Mouse (Mus musculus): ENCODE measurements around the gene Crygs.
"Not testable (repeated sequence)": the region's sequence is repeated elsewhere in the genome, so short reads cannot be mapped to it uniquely, and the experiment has no call there.

The Crygs gene

GRCm38 (mm10) chr16:22782686-22783085 is 28.7 kb downstream of the Crygs start:
- no peak for DNase-seq (ENCODE audit: low spot score)

DNA sequence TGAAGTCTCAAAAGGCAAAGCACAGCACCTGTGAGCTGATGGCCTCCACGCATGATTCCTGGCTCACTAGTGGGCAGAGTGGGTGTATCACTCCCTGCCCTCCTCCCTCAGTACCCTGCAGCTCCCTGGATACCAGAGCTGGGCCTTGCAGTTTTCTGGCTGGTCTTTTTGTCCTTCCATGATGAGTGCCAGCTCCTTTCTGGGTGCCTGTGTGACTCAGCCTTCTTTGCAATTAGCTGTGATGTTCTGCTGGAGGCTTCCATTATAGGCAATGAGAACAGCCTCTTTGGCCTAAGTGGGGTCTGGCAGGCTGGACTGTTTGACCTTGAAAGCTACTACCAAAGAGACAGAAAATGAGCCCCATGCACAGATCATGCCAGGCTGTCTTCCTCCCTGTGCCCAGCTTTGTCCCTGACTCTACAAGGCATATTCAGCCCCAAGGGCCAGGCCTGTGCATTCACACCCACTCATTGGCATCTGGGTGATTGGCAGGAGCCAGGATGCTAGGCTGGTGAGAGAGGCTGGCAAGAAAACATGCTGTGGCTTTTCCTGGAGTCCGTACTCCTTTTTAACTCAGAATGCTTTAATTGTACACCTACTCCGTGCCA is 32.0 kb downstream of the Crygs start:
- no peak for DNase-seq (ENCODE audit: low spot score)

DNA sequence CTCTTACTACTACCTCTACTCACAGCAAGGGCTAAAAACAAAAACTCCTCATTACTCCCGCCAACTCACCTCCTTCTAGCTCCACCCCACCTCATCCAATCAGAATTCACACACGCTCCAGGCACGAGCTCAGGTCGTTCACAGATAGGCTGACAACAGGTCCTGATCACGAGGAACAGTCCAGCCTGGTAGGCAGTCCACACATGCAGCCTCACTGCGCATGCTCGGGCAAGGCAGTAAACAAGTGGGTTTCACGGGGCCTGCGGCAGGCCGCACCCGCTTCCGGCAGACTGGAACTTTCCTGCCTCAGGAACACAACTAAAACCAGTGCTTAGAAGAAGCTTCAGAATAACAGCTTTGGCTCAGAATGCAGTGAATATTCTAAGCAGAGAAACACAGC is 33.1 kb downstream of the Crygs start:
- not testable (repeated sequence) for DNase-seq (ENCODE audit: low spot score)

- no peak for DNase-seq (ENCODE audit: low spot score)
Observed at GRCm38 (mm10) chr16:22775471-22775985, 35.8 kb downstream of the Crygs start.

- no peak for DNase-seq (ENCODE audit: low spot score)
Observed at GRCm38 (mm10) chr16:22768661-22769060, 42.7 kb downstream of the Crygs start.

- no peak for DNase-seq (ENCODE audit: low spot score)
Observed at GRCm38 (mm10) chr16:22767405-22767804, 44.0 kb downstream of the Crygs start.

DNA sequence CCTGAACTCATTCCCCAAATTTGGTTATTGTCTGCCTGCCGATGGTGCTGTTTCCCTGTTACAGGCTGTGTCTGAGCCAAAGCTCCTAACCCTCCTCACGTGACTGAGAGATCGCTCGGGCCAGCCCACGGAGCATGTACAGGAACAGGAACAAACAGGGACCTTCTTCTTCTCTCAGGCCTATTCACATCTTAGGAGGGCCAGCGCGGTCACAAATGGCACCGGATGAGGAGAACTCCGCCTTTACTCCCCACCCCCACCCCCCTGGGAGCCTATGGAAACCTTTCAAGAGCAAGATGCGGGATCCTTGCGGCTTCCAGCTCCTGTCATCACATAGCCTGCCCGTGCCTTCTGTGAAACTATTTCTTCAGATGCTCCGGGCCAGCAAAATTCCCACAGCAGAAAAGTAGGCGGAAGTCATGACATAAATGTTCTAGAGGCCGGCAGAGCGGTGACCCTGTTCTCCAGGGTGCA is 44.6 kb downstream of the Crygs start:
- DNase-seq (ENCODE audit: low spot score), result no peak

- DNase-seq (ENCODE audit: low spot score), result no peak
Observed at GRCm38 (mm10) chr16:22765531-22765930, 45.8 kb downstream of the Crygs start.

Measured in T-cell, adult 2 months (primary cell).